Mouse (Mus musculus) G1E (cell line): ENCODE results near the gene Xpo6. TPM values are rescaled to one million over a fixed set of nuclear protein-coding genes. Genes with fewer than 3 reads are reported as not detected.
A peak's percentile ranks its signal among the peaks of the same experiment; 100 is the strongest.

Experiments used
- ATAC-seq: 2 replicates; pipeline ENCODE4 v1.8.0; 2016; ENCODE audit warnings: mild to moderate bottlenecking; ENCODE audit not compliant: insufficient number of reproducible peaks, poor library complexity, low FRiP score, severe bottlenecking; ENCODE audit errors: extremely low read depth
- DNase-seq: peaks from one replicate; pipeline ENCODE4 v3.0.0; 2012; ENCODE audit warnings: low spot score
- H3K27me3 ChIP-seq: 2 replicates; pipeline ENCODE4 v1.6.1; 2012; ENCODE audit warnings: mild to moderate bottlenecking, low read length, inconsistent platforms; ENCODE audit not compliant: insufficient read depth
- H3K36me3 ChIP-seq: replicated peaks from 2 replicates; pipeline ENCODE3; 2012; ENCODE audit warnings: mild to moderate bottlenecking, inconsistent platforms
- H3K4me1 ChIP-seq: 2 replicates; pipeline ENCODE4 v1.6.1; 2012; ENCODE audit warnings: low read depth, low read length, inconsistent platforms, mixed read lengths; ENCODE audit not compliant: insufficient read depth
- H3K4me3 ChIP-seq: 2 replicates; pipeline ENCODE4 v1.5.1; 2012; ENCODE audit warnings: low read depth, mild to moderate bottlenecking, inconsistent platforms, low read length, moderate library complexity, mixed read lengths
- H3K9me3 ChIP-seq: replicated peaks from 2 replicates; pipeline ENCODE4 v1.6.1; 2012; ENCODE audit warnings: inconsistent platforms
- CTCF ChIP-seq: IDR thresholded peaks from 2 replicates; pipeline ENCODE4 v1.5.1; 2012; ENCODE audit warnings: low read depth, low read length, inconsistent platforms, mixed read lengths
- GATA1 ChIP-seq: IDR thresholded peaks from 2 replicates; pipeline ENCODE4 v1.6.1; 2012; ENCODE audit warnings: borderline replicate concordance, low read length, inconsistent platforms, mixed read lengths
- GATA2 ChIP-seq: IDR thresholded peaks from 2 replicates; pipeline ENCODE4 v1.6.1; 2012; ENCODE audit warnings: low read depth, low read length, inconsistent platforms, borderline replicate concordance
- POLR2AphosphoS5 ChIP-seq: IDR thresholded peaks from 2 replicates; pipeline ENCODE4 v1.6.1; 2012; ENCODE audit warnings: low read depth, low read length, inconsistent platforms; ENCODE audit not compliant: insufficient replicate concordance
- TAL1 ChIP-seq: conservative IDR thresholded peaks from 2 replicates; pipeline ENCODE4 v1.6.1; 2012; ENCODE audit warnings: low read depth, low read length, inconsistent platforms, mixed read lengths
- polyA plus RNA-seq: library from polyadenylated mRNA; stranded (reverse); fragments of >175 nt; gene quantifications from 2 replicates; pipeline ENCODE4 v1.2.3, GENCODE M21; 2012
- total RNA-seq, 2 experiments: library from RNA; stranded (forward) in 1 of 2; stranded (reverse) in 1 of 2; fragments of 200-1000 nt in 1 of 2; fragments of >200 nt in 1 of 2; fragmentation: Nextera tagmentation in 1 of 2; gene quantifications; 2 replicates each; pipeline ENCODE4 v1.2.3; 2014 to 2017

Xpo6 gene
- total RNA-seq (2014; fragmentation: Nextera tagmentation), result 240 and 242 TPM in 2 replicates
- total RNA-seq (2017), result 49.6 and 50.0 TPM in 2 replicates
- 114 and 180 TPM in 2 replicates for polyA plus RNA-seq

DNA sequence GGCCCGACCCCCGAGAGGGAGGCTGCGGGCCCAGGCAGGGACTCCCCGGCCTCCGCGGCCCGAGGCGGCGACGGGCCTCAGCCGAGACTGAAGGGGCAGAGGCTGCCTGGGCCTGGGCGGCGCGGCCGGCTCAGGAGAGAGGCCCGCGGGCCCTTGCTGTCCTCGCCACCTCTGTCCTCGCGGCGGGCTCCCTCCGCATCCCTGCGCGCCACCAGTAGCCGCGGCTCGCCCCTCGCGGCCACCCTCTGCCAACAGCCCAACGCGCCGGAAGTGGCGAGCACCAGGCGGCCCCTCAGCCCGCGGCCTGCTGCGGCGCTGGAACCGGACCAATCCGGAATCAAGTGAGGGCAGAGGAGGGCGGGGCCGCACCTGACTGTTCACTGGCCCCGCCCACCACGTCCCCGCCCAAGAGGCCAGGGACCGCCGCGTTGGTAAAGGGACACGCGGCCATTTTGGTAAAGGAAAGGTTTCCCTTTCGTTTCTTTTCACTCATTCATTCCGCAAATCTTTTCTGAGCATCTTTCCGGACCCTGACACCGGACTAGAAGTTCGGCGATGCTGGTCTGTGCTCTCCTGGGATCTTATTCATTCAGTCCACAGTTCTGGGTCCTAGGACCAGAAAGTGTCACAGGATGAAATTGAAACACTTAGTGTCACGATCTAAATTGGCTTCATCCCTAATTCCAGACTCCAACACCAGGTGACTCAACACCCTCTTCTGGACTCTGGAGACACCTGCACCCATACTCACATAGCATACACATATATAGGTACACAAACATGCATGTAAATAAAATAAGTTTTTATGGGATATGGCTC, at the start of gene Xpo6:
Gene Xpo6, minus strand, starts transcription at position 324 of the 819 bp plus-strand sequence.
- H3K4me3 ChIP-seq, result peak within 1 kb of the TSS; percentile 95
- DNase-seq, result peak; percentile 95
- peaks cover 39% of the 10 kb centered on the region for H3K4me1 ChIP-seq
- TF ChIP-seq TAL1 (no peak), CTCF (no peak), GATA2 (no peak), POLR2AphosphoS5 (no peak), GATA1 (no peak)
- peaks cover 16% of the 10 kb centered on the region for H3K36me3 ChIP-seq
- peak; percentile 88 for ATAC-seq
- no peaks in the 10 kb centered on the region for H3K9me3 ChIP-seq
- peaks cover 12% of the 10 kb centered on the region for H3K27me3 ChIP-seq

DNA sequence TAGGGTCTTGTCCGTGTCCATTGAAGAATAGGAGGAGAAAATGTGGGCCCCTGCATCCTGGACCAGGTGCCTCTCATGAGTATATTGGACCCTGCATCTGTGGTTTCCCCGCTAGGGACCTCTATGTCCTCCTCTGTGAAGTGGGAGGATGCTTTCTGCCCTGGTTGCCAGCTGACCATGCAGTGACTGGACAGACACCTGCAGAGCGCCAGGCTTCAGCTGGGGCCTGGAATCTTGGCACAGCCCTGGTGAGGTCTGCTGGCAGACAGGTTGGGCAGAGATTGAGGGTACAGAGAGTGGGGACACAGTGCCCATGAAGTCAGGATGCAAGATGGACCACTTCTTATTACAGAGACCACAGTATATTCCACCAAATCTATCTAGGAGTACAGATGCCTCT, 49.7 kb upstream of the Xpo6 start:
- H3K9me3 ChIP-seq, result no peaks in the 10 kb centered on the region
- H3K36me3 ChIP-seq, result no peaks in the 10 kb centered on the region
- peaks cover 49% of the 10 kb centered on the region for H3K27me3 ChIP-seq
- ATAC-seq (no peak), DNase-seq (no peak)
- TF ChIP-seq GATA2 (no peak), POLR2AphosphoS5 (no peak), GATA1 (no peak), CTCF (no peak), TAL1 (no peak)
- no peak overlapping the region for H3K4me3 ChIP-seq
- H3K4me1 ChIP-seq, result 0 out of 2 replicates have a peak, but pooled peaks cover 3% of the 10 kb centered on the region

DNA sequence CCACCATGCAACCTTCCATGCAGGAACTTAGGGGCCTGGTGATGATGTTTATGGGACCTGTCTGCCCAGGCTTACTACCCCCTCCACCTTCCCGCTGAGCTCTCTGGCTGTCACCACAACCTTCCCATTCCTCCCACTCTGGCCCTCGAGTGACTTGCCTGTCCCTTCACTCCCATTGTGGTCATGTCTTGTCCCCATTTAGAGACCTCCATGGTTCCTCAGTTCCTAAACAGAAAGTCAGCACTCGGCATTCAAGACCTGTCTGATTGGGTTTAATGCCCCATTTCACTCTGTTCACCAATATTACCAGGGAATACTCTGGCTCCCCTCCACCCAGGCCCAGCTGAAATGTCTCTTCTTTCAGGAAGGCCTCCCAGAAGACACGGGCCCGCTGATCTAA, 48.8 kb upstream of the Xpo6 start:
- no peaks in the 10 kb centered on the region for H3K9me3 ChIP-seq
- TF ChIP-seq GATA2, result no peak
- TF ChIP-seq POLR2AphosphoS5, result no peak
- TF ChIP-seq GATA1, result no peak
- no peak for TF ChIP-seq TAL1
- TF ChIP-seq CTCF, result no peak
- DNase-seq, result no peak
- H3K27me3 ChIP-seq, result peaks cover 49% of the 10 kb centered on the region
- ATAC-seq, result no peak
- no peaks in the 10 kb centered on the region for H3K36me3 ChIP-seq
- H3K4me1 ChIP-seq, result peaks cover 6% of the 10 kb centered on the region
- no peak overlapping the region for H3K4me3 ChIP-seq

DNA sequence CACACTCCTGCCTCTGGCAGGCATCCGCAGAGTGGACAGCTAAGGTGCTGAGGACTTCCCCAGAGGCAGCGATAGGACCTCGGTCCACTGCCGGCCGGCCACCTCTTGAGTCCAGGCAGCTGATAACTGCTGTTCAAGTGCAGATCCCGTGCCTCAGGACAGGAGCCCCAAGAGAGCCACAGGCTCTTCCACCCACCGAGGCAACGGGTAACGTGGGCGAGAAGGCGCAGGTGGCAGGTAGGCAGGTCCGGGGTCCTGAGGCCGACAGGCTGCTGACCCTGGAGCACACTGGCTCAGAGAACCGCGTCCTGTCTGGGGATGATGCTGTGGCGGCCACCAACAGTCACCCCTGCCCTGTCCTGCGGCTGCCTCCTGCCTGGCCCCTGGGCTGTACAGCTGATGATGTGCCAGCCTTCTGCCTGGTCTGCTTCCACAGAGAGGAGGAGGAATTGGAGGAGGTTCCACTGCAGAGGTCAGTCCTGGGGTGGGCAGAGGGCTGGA, 48.4 kb upstream of the Xpo6 start:
- Histone ChIP-seq H3K36me3 (no peaks in the 10 kb centered on the region), H3K9me3 (no peaks in the 10 kb centered on the region), H3K27me3 (peaks cover 50% of the 10 kb centered on the region), H3K4me3 (no peak overlapping the region), H3K4me1 (peaks cover 10% of the 10 kb centered on the region)
- no peak for ATAC-seq
- TF ChIP-seq GATA2 (no peak), GATA1 (no peak), TAL1 (no peak), CTCF (no peak), POLR2AphosphoS5 (no peak)
- no peak for DNase-seq

DNA sequence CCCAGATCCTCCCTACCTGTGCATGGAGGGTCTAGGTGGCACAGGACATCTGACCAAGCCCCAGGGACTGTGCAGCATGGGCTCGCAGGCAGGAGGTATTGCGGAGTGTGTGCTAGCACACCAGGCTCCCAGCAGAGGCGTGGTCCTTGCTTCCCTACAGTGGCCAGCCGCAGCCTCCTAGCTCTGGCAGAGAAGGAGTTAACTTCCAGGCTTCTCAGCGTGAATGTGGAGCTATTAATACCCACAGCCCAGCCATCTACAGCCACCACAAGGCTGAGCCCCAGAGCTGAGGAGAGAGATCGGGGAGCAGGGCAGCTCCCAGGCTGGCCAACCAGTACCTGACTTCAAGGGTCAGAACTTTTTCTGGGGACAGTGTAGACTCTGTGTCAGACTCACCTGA, 47.8 kb upstream of the Xpo6 start:
- Histone ChIP-seq H3K4me3 (no peak overlapping the region), H3K4me1 (peaks cover 10% of the 10 kb centered on the region), H3K27me3 (peaks cover 47% of the 10 kb centered on the region), H3K9me3 (no peaks in the 10 kb centered on the region), H3K36me3 (no peaks in the 10 kb centered on the region)
- TF ChIP-seq CTCF (no peak), GATA2 (no peak), GATA1 (no peak), POLR2AphosphoS5 (no peak)
- ATAC-seq, result no peak
- no peak for DNase-seq

DNA sequence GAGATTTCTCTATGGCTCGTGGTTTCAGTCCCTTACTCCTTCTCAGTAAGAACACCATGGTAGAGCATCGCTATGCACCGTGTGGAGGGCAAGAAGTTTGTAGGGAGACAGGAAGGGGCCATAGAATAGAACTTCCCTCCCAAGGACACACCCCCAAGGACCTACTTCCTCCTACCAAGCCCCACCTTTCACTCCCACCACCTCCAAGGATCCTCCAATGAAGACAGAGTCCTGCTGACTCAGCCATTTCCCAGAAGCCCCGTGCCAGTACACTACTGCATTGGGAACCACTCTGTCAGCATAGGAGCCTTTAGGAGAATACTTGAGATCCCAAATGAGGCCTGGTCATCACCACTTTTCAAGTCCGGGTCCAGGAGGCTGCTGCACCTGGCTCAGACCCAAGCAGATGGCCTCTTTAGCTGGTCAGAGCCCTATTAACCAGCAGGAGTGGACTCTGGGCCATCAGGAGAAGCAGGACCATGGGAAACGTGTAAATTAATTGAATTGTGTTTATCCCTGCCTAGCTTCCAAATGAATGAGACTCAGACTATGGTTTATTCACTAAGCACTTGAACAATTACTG, 44.0 kb upstream of the Xpo6 start:
- TF ChIP-seq GATA2 (no peak), POLR2AphosphoS5 (no peak), TAL1 (no peak), CTCF (no peak), GATA1 (no peak)
- H3K4me1 ChIP-seq, result peaks cover 7% of the 10 kb centered on the region
- ATAC-seq (no peak), DNase-seq (peak; percentile 39)
- no peaks in the 10 kb centered on the region for H3K9me3 ChIP-seq
- H3K27me3 ChIP-seq, result peaks cover 32% of the 10 kb centered on the region
- H3K4me3 ChIP-seq, result no peak overlapping the region
- no peaks in the 10 kb centered on the region for H3K36me3 ChIP-seq
